Mouse (Mus musculus): Measurements from ENCODE around the gene Armc5. TPM values are rescaled to one million over a fixed set of nuclear protein-coding genes. Genes with fewer than 3 reads are reported as not detected.

The Armc5 gene
- total and polyA plus RNA-seq, 3 experiments, result 14.6 to 23.7 TPM; not detected in 1

DNA sequence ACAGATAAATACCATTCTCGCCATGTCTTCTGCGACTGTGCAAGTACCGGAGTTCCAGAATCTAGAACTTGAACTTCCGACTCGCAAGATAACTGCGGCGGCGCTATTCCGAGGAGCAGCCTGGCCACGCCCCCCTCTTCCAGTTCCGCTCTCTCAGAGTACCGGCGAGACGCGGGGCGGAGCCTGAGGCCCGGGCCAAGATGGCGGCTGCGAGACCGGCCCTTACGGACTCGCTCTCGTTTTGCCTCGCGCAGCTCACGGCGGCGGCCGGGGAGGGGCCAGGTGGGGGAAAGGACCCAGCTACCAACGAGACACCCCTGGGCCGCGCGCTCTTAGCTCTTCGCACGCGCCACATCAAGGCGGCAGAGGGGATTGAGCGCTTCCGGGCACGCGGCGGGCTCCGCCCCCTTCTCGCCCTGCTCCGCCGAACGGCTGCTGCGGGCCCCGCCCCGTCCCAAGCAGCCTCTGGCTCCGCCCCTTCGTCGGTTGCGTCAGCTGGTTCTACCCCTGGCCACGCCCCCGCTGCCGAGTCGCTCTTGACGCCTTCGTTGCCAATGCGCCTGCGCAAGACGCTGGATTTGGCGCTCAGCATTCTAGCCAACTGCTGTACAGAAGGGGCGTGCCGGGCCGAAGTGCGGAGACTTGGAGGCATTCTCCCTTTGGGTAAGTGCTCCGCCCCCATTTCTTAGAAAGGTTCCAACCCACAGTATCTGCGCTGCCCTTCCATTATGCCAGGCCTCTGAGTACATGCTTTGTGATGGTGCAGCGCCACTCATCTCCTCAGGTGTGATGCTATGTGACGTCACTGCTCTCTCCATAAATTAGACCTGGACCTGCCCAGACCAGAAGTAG, 1.0 kb downstream of the Armc5 start, which contains the start of gene 9130023H24Rik (continued):
- TF ChIP-seq MYC (IDR thresholded peaks at IDR 0.05; ENCODE audit: low read depth, low read length), result no peak
- TF ChIP-seq EP300 (IDR thresholded peaks at IDR 0.05; ENCODE audit: low read depth in 1 of 2, low read length in 2 of 2), result no peak
- no peak for TF ChIP-seq GABPA (IDR thresholded peaks at IDR 0.05; ENCODE audit: low read depth, low read length)
- TF ChIP-seq ETS1 (IDR thresholded peaks at IDR 0.05; ENCODE audit: low read depth, low read length), result peak; percentile 52; the same call in 1 of the 2 replicates
- TF ChIP-seq ZMIZ1 (IDR thresholded peaks at IDR 0.05; ENCODE audit: low read depth, low read length), result peak; percentile 53
- TF ChIP-seq MAFK (IDR thresholded peaks at IDR 0.05; ENCODE audit: borderline replicate concordance, low read depth, low read length), result no peak
- peak; percentile 73 for TF ChIP-seq USF1 (IDR thresholded peaks at IDR 0.05; ENCODE audit: low read depth, low read length)
- TF ChIP-seq TAL1 (IDR thresholded peaks at IDR 0.05; ENCODE audit: low read length), result no peak
- TF ChIP-seq ELF1 (IDR thresholded peaks at IDR 0.05; ENCODE audit: low read depth, low read length), result peak; percentile 80
- TF ChIP-seq RCOR1 (IDR thresholded peaks at IDR 0.05; ENCODE audit: low read depth, low read length), result no peak

GRCm38 (mm10) chr7:128238991-128239390, 1.8 kb downstream of the Armc5 start:
- peak; percentile 83 for DNase-seq (ENCODE audit: low read depth, low spot score)
- H3K4me3 ChIP-seq (ENCODE audit: control insufficient read depth in 1 of 2, insufficient read depth in 1 of 2, low read depth in 2 of 2, low read length in 2 of 2), result peak overlapping the region; percentile 45 to 62
- H3K36me3 ChIP-seq (ENCODE audit: control insufficient read depth in 1 of 2, insufficient read depth in 2 of 2, low read length in 2 of 2), result peaks cover 0 to 7% of the 10 kb centered on the region in 2 experiments; a peak in 2 of 4 replicates
- H3K9ac ChIP-seq (ENCODE audit: control insufficient read depth, low read depth, low read length, poor library complexity, severe bottlenecking), result peak overlapping the region; percentile 66
- H3K27me3 ChIP-seq (ENCODE audit: control insufficient read depth in 1 of 2, insufficient read depth in 2 of 2, low read length in 2 of 2), result no peaks in the 10 kb centered on the region
- peak overlapping the region; percentile 71 for H3K27ac ChIP-seq (ENCODE audit: control insufficient read depth, low read depth, low read length)
- no peaks in the 10 kb centered on the region for H3K9me3 ChIP-seq (replicated peaks; ENCODE audit: insufficient read depth, low read length)
- TF ChIP-seq CHD2 (IDR thresholded peaks at IDR 0.05; ENCODE audit: low read length) (no peak), RAD21 (IDR thresholded peaks at IDR 0.05; ENCODE audit: low read depth, low read length) (peak; percentile 47), CTCF (IDR thresholded peaks at IDR 0.05 in 2 of 3, conservative IDR thresholded peaks at IDR 0.05 in 1 of 3; ENCODE audit: control insufficient read depth in 1 of 3, insufficient read depth in 1 of 3, low read depth in 2 of 3, low read length in 3 of 3, poor library complexity in 1 of 3, severe bottlenecking in 1 of 3) (peak; percentile 61 to 78 (median 71)), SMC3 (IDR thresholded peaks at IDR 0.05; ENCODE audit: low read depth, low read length) (peak; percentile 58), TBP (IDR thresholded peaks at IDR 0.05; ENCODE audit: low read depth, low read length) (0 out of 2 replicates have a peak, but pooled peaks have one; percentile 15), ETS1 (IDR thresholded peaks at IDR 0.05; ENCODE audit: low read depth, low read length) (0 out of 2 replicates have a peak, but pooled peaks have one; percentile 15), ZC3H11A (IDR thresholded peaks at IDR 0.05; ENCODE audit: low read depth, low read length) (no peak)
- peaks cover 6% of the 10 kb centered on the region for H3K79me2 ChIP-seq (ENCODE audit: control insufficient read depth, insufficient read depth, low read length, poor library complexity)
- peaks cover 0 to 11% of the 10 kb centered on the region in 2 experiments; a peak in 3 of 4 replicates for H3K4me1 ChIP-seq (ENCODE audit: control insufficient read depth in 1 of 2, insufficient read depth in 2 of 2, low read length in 2 of 2)

All from MEL (cell line).